Mouse (Mus musculus) intestine, embryonic 14.5 days (tissue): ENCODE data around the gene Stk11ip. TPM values are rescaled to one million over a fixed set of nuclear protein-coding genes. Genes with fewer than 3 reads are reported as not detected.

Source experiments
- ATAC-seq: fragments of 200-750 bp; cut with Nextera tagmentation; replicated peaks from 2 replicates; pipeline ENCODE4 v1.8.0; 2017; ENCODE audit warnings: low read depth, moderate number of reproducible peaks, moderate TSS enrichment, moderate library complexity; ENCODE audit not compliant: low FRiP score, low TSS enrichment
- DNase-seq: peaks from one replicate; pipeline ENCODE4 v3.0.0-alpha.2; 2018; ENCODE audit warnings: low spot score
- H3K27ac ChIP-seq: fragments of 300-500 bp; sonication (generic); 2 replicates; pipeline ENCODE4 v1.5.1; 2014; ENCODE audit warnings: low read depth, mild to moderate bottlenecking, control low read depth
- H3K27me3 ChIP-seq: fragments of 300-500 bp; sonication (generic); replicated peaks from 2 replicates; pipeline ENCODE4 v1.6.1; 2014; ENCODE audit warnings: low read length, control low read depth; ENCODE audit not compliant: control insufficient read depth, insufficient read depth
- H3K36me3 ChIP-seq: fragments of 300-500 bp; sonication (generic); 2 replicates; pipeline ENCODE4 v1.6.1; 2014; ENCODE audit warnings: low read length, control low read depth; ENCODE audit not compliant: control insufficient read depth, insufficient read depth
- H3K4me1 ChIP-seq: fragments of 300-500 bp; sonication (generic); replicated peaks from 2 replicates; pipeline ENCODE4 v1.6.1; 2014; ENCODE audit warnings: low read length, control low read depth, mixed read lengths; ENCODE audit not compliant: control insufficient read depth, insufficient read depth
- H3K4me2 ChIP-seq: fragments of 300-500 bp; sonication (generic); 2 replicates; pipeline ENCODE4 v1.6.1; 2014; ENCODE audit warnings: low read length
- H3K4me3 ChIP-seq: fragments of 300-500 bp; sonication (generic); 2 replicates; pipeline ENCODE4 v1.5.1; 2014; ENCODE audit warnings: low read depth, low read length, control low read depth, mixed read lengths
- H3K9ac ChIP-seq: fragments of 300-500 bp; sonication (generic); 2 replicates; pipeline ENCODE4 v1.6.1; 2014; ENCODE audit warnings: mild to moderate bottlenecking, low read length
- H3K9me3 ChIP-seq: fragments of 300-500 bp; sonication (generic); 2 replicates; pipeline ENCODE4 v1.6.1; 2016; ENCODE audit warnings: low read length, control low read depth; ENCODE audit not compliant: control insufficient read depth
- WGBS: fragments of 180-500 bp; shearing (Covaris S2); extraction: QIAGEN DNeasy Blood & Tissue Kit; methylation state at CpG from one replicate; pipeline ENCODE4 v1.1.7; 2014; 5-methylcytosine and 5-hydroxymethylcytosine counted together
- polyA plus RNA-seq: library from polyadenylated mRNA; unstranded; fragments of >200 nt; fragmentation: Nextera tagmentation; extraction: Ambion mirVana; gene quantifications from 2 replicates; pipeline ENCODE4 v1.2.1, GENCODE M21; 2014

The Stk11ip gene
- polyA plus RNA-seq, 1 experiment from 2014 or later: 16.3 TPM

DNA sequence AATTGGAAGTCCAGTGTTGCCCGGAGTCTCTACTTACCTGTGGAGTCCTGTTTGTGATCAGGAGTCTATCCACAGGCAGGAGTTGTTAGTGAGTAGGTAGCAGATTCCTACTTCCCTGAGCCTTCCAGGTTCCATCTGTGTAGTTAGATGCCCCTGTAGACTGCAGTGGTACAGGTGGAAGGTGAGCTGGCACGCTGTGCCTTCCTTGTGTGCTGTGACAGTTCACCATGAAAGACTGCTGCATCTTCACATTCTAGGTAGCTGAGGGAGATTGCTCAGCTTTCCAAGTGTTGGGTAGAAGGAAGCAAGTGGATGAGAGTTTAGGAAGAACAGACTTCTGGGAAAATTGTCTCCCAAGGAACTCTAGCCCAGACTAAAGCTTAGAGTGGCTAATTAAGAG lies 42.8 kb downstream of the Stk11ip start:
- ATAC-seq: no peak
- Histone ChIP-seq H3K36me3 (no peaks in the 10 kb centered on the region), H3K4me2 (no peak overlapping the region), H3K9me3 (peaks cover 3% of the 10 kb centered on the region; the same call in 1 of the 2 replicates), H3K4me3 (no peak overlapping the region), H3K9ac (no peak overlapping the region), H3K4me1 (peaks cover 2% of the 10 kb centered on the region; the same call in 1 of the 2 replicates), H3K27ac (no peak overlapping the region), H3K27me3 (0 out of 2 replicates have a peak, but pooled peaks cover 3% of the 10 kb centered on the region)
- WGBS: 93% methylated on average over 2 of the region's 2 CpGs
- no peak for DNase-seq

DNA sequence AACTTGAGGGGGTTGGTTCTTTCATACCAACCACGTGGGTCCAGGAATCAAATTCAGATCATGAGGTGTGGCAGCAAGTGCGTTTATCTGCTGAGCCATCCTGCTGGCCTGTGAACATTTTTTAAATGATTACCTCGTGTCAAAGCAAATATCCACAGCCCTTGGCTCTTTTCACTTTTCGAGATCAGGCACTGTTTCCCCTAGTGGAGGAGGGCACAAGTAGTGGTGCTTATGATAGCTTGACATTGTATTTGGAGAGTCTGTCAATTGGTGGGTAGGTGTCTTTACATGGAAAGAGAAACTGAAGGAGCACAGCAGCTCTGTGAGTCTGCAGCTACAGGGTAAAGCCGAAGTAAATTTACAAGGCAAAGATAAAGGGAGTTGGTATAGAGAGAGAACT lies 43.6 kb downstream of the Stk11ip start:
- H3K9me3 ChIP-seq: peaks cover 3% of the 10 kb centered on the region; the same call in 1 of the 2 replicates
- no peak overlapping the region for H3K4me2 ChIP-seq
- no peak for ATAC-seq
- 0 out of 2 replicates have a peak, but pooled peaks cover 3% of the 10 kb centered on the region for H3K27me3 ChIP-seq
- no peaks in the 10 kb centered on the region for H3K36me3 ChIP-seq
- H3K27ac ChIP-seq: no peak overlapping the region
- no peak overlapping the region for H3K9ac ChIP-seq
- H3K4me3 ChIP-seq: no peak overlapping the region
- DNase-seq: no peak
- WGBS: 52% methylated on average over 5 of the region's 5 CpGs
- H3K4me1 ChIP-seq: no peaks in the 10 kb centered on the region; the same call in 1 of the 2 replicates

DNA sequence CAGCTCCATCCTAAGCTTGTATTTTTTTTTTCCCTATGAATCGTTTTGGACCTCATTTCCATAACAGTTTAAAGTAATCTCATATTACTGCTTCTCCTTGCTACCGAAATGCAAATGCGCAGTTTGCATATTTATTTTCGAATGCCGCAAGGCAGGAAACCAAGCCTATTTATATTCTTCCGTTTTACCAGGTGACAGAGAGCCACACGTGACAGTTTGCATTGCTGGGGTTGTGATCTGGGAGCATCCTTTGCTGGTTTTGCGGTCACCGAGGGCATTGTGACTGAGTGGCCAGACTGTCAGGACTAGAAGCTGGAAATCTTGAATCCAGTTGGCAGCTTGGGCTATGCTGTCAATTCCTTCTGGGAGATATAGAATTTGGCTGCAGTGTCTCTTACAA lies 44.3 kb downstream of the Stk11ip start:
- Histone ChIP-seq H3K4me2 (no peak overlapping the region), H3K9ac (no peak overlapping the region), H3K4me3 (no peak overlapping the region), H3K27ac (no peak overlapping the region), H3K4me1 (no peaks in the 10 kb centered on the region), H3K36me3 (no peaks in the 10 kb centered on the region), H3K9me3 (peaks cover 3% of the 10 kb centered on the region; the same call in 1 of the 2 replicates), H3K27me3 (0 out of 2 replicates have a peak, but pooled peaks cover 3% of the 10 kb centered on the region)
- ATAC-seq (no peak), DNase-seq (no peak)
- WGBS: 67% methylated on average over 9 of the region's 9 CpGs

DNA sequence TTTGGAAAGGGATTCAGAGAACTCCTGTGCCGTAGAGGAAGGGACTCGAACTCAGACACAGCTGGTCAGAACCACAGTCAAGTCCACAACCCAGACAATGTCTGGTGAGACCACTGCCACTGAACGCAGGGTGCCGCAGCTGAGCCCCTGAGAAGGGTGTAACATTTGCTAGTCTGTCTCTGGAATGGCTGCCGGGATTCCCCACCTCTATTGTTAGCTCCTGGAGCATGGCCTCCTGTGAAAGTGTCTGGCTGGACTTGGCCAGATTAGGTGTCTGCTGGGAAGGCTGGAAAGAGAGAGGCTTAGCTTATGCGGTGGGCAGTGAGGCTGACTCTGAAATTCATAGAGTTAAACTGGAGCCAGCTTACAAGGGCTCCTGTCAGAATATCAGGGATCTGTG lies 49.1 kb downstream of the Stk11ip start:
- Histone ChIP-seq H3K9me3 (no peaks in the 10 kb centered on the region), H3K4me3 (no peak overlapping the region), H3K36me3 (no peaks in the 10 kb centered on the region), H3K27me3 (no peaks in the 10 kb centered on the region), H3K27ac (no peak overlapping the region), H3K4me2 (no peak overlapping the region), H3K9ac (no peak overlapping the region), H3K4me1 (no peaks in the 10 kb centered on the region)
- DNase-seq (no peak), ATAC-seq (no peak)
- 73% methylated on average over 6 of the region's 6 CpGs for WGBS

DNA sequence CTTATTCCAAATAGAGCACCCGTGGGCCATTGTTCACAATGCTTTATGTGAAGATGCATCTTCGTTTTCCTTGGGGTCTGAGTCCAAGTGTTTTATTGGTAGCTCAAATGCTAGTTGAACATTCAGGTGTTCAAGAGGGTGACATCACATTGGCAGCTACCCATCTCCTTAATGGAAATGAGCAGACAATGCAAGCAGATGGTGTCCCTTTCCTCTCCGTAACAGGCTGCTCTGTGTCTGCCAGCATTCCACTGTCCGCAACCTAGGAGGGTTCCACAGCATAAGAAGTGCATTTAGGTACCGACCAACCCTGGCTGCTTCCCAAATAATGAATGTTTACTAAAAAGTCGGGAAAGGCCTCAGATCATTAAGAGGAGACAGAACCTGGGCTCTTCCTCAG lies 51.4 kb downstream of the Stk11ip start:
- Histone ChIP-seq H3K4me1 (no peaks in the 10 kb centered on the region), H3K27me3 (no peaks in the 10 kb centered on the region), H3K27ac (no peak overlapping the region), H3K9me3 (no peaks in the 10 kb centered on the region), H3K4me3 (no peak overlapping the region), H3K36me3 (no peaks in the 10 kb centered on the region), H3K4me2 (no peak overlapping the region), H3K9ac (no peak overlapping the region)
- WGBS: 78% methylated on average over 6 of the region's 6 CpGs
- DNase-seq (no peak), ATAC-seq (no peak)

DNA sequence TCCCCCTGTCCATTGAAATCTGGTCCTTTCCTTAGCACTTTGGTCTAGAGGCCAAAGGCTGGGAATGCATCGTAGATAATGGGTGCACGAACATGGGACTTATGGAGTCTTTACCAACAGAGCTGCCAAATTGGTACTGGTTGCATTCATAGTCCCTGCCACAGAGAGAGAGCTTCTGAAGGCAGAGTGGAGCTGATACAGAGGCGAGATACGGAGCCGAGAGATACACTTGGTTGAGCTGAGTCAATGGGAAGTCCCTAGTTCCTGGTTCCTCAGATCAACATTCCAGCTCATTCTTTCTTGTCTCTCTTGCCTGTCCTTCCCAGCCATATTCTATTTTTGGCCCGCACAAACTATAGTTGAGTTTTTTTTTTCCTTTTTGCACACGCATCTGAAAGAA lies 52.4 kb downstream of the Stk11ip start:
- no peaks in the 10 kb centered on the region for H3K9me3 ChIP-seq
- no peak overlapping the region for H3K4me2 ChIP-seq
- H3K4me3 ChIP-seq: no peak overlapping the region
- no peaks in the 10 kb centered on the region for H3K4me1 ChIP-seq
- H3K27ac ChIP-seq: no peak overlapping the region
- 76% methylated on average over 7 of the region's 7 CpGs for WGBS
- no peak for DNase-seq
- no peak overlapping the region for H3K9ac ChIP-seq
- H3K36me3 ChIP-seq: no peaks in the 10 kb centered on the region
- H3K27me3 ChIP-seq: no peaks in the 10 kb centered on the region
- ATAC-seq: no peak

DNA sequence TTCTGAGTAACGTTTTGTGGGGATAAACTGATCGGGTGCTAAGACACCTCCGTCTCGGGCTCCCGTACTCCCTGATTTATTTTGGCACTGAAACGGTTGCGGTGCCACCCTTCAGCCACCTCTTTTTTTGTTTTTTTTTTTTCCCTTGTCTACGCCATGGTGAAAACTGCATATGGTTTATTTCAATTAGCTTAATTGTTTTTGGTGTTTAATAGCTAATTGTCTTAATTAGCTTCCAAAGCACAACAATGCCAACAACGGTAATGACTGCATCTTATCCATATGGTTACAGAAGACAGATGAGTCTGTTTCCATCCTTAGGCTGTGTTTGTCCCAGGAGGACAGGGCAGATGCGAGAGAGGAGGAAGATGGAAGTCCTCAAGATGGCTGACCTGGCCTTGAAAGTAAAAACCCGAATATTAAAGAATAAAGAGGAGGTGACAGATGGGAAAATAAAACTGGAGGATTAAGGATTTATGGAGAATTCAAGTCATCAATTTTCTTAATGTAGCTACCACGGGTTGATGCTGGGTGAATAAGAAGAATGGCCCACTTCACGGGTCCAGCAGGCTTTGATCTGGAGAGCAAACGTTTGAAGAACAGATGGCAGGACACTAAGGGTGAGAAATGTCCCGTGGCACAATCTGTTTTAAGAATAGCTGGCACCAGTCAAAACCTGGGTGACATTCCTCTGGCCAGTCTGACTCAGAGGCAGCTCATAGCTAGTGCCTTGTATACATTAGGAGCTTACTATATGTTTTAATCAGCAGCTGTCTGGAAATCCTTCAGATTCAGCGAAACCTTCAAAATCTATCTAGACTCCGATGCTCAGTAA lies 53.4 kb downstream of the Stk11ip start:
- no peak overlapping the region for H3K9ac ChIP-seq
- no peaks in the 10 kb centered on the region for H3K9me3 ChIP-seq
- no peak overlapping the region for H3K27ac ChIP-seq
- no peak overlapping the region for H3K4me2 ChIP-seq
- ATAC-seq (no peak), DNase-seq (no peak)
- H3K4me3 ChIP-seq: no peak overlapping the region
- no peaks in the 10 kb centered on the region for H3K36me3 ChIP-seq
- no peaks in the 10 kb centered on the region for H3K27me3 ChIP-seq
- WGBS: 72% methylated on average over 17 of the region's 17 CpGs
- H3K4me1 ChIP-seq: no peaks in the 10 kb centered on the region

DNA sequence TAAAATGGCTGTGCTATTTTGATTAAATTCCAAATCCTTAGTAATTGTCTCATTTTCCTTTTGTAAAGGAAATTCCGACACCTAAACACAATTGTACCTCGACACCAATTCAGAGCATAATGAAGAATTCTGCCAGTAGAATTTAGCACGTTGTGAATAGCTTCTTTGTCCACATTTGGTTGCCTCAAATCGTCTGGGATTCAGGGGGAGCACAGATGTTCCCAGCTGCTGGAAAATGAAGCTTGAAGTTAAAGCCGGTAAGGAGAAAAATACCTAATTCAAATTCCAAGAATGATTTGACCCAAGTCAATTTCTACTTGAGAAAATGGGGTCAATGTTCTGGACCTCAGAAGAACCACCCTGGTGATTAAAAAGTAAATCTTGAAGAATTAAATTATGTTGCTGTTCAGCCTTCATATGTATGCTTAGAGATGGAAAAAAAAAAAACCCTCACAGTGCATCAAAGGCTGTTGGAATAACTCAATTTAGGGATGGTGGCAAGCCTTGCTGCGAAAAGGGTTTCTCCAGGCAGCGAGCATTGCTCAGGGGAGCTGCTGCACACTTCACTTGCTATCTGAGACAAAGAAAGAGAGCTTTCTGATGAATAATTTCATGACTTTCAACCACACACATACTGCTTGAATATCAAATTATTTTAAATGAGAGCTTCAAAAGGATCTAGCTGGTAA lies 60.8 kb downstream of the Stk11ip start:
- H3K4me1 ChIP-seq: no peaks in the 10 kb centered on the region
- H3K4me3 ChIP-seq: no peak overlapping the region
- no peak for ATAC-seq
- DNase-seq: no peak
- WGBS: 51% methylated on average over 7 of the region's 7 CpGs
- no peak overlapping the region for H3K9ac ChIP-seq
- H3K36me3 ChIP-seq: no peaks in the 10 kb centered on the region
- H3K9me3 ChIP-seq: no peaks in the 10 kb centered on the region
- H3K4me2 ChIP-seq: no peak overlapping the region
- no peaks in the 10 kb centered on the region for H3K27me3 ChIP-seq
- no peak overlapping the region for H3K27ac ChIP-seq
